Mouse (Mus musculus): ENCODE measurements around the gene Serp1.

DNA sequence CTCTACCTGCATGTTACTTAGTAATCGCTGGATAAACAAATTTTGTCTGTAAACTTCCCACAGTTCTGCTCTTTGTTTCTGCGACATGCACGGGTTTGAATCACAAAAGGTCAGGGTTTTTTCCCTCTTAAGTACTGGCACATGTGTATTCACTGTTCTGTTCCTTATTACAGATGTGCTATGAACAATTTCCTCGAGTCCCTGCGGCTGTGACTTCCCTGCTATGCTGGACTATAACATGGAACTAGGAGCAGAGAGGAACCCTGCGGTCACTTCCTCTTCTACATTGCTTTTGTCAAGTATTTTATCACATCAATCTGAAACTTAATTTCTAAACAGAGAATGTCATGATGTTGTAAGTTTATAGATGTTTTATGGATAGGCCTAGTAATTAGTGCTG, 5.4 kb downstream of the Serp1 start:
- TF ChIP-seq CTCF (IDR thresholded peaks at IDR 0.05; ENCODE audit: control insufficient read depth, insufficient read depth, insufficient read length), result no peak
- no peak for TF ChIP-seq MYOD1 (IDR thresholded peaks at IDR 0.05; ENCODE audit: control insufficient read depth, insufficient read length, low read depth)
- no peak for TF ChIP-seq USF1 (IDR thresholded peaks at IDR 0.05; ENCODE audit: low read depth)
- TF ChIP-seq FOSL1 (IDR thresholded peaks at IDR 0.05; ENCODE audit: insufficient read depth, low read length, poor library complexity, severe bottlenecking), result no peak
- no peak for TF ChIP-seq MAX (IDR thresholded peaks at IDR 0.05)
- no peak for TF ChIP-seq CEBPB (IDR thresholded peaks at IDR 0.05; ENCODE audit: low read depth)
- no peak for TF ChIP-seq MYOG (IDR thresholded peaks at IDR 0.05; ENCODE audit: control insufficient read depth, extremely low read depth, insufficient read length)
